Mouse (Mus musculus): ENCODE measurements around the gene Apopt1.

DNA sequence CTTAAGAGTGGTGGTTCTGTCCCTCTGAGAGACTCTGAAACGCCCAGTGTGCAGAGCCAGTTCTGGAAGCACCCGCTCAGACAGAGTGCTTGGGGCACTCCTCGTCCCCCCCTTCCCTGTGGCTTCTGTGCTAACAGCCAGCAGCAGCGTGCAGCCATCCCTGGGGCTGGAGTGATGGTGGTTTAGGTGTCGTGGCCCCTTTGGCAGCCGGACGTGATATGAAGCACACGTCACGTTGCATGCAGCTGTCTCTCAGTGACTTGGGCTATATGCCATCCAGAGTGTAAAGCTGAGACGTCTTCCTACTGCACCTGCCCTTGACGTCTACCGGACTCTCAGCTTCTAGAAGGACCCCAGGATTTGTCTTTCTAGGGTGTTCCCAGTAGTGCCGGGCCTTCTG lies 85.4 kb downstream of the Apopt1 start:
- TF ChIP-seq CTCF (IDR thresholded peaks at IDR 0.05; ENCODE audit: control insufficient read depth, insufficient read depth, insufficient read length) (no peak), CEBPB (IDR thresholded peaks at IDR 0.05; ENCODE audit: low read depth) (no peak), MAX (IDR thresholded peaks at IDR 0.05) (no peak), USF1 (IDR thresholded peaks at IDR 0.05; ENCODE audit: low read depth) (no peak), MYOG (IDR thresholded peaks at IDR 0.05; ENCODE audit: control insufficient read depth, extremely low read depth, insufficient read length) (no peak), MYOD1 (IDR thresholded peaks at IDR 0.05; ENCODE audit: control insufficient read depth, insufficient read length, low read depth) (no peak), FOSL1 (IDR thresholded peaks at IDR 0.05; ENCODE audit: insufficient read depth, low read length, poor library complexity, severe bottlenecking) (no peak)

All from C2C12 (cell line).